Mouse (Mus musculus): Measurements from ENCODE around the gene Nrp2. TPM values are rescaled to one million over a fixed set of nuclear protein-coding genes. Genes with fewer than 3 reads are reported as not detected.

Nrp2 gene
- polyA plus RNA-seq (2012; ENCODE audit: insufficient read depth, insufficient read length, missing spikeins), result 40.3 and 43.2 TPM in 2 replicates

GRCm38 (mm10) chr1:62703158-62704116, at the start of gene Nrp2:
Gene Nrp2 (plus strand): TSS chr1:62703285.
- peak within 1 kb of the TSS; percentile 93 for H3K27ac ChIP-seq (replicated peaks; ENCODE audit: low read depth, low read length)
- H3K4me1 ChIP-seq (ENCODE audit: control insufficient read depth, insufficient read depth, insufficient read length, low read length), result peaks cover 7% of the 10 kb centered on the region; the same call in 1 of the 2 replicates
- peak within 1 kb of the TSS; percentile 76 for H3K4me3 ChIP-seq (ENCODE audit: insufficient read depth, low read depth, low read length)

GRCm38 (mm10) chr1:62654436-62654835, 48.6 kb upstream of the Nrp2 start:
- Histone ChIP-seq H3K4me3 (ENCODE audit: insufficient read depth, low read depth, low read length) (no peak overlapping the region), H3K27ac (replicated peaks; ENCODE audit: low read depth, low read length) (no peak overlapping the region), H3K4me1 (ENCODE audit: control insufficient read depth, insufficient read depth, insufficient read length, low read length) (no peaks in the 10 kb centered on the region)

GRCm38 (mm10) chr1:62664960-62665645, 38.0 kb upstream of the Nrp2 start:
- Histone ChIP-seq H3K4me3 (ENCODE audit: insufficient read depth, low read depth, low read length) (no peak overlapping the region), H3K27ac (replicated peaks; ENCODE audit: low read depth, low read length) (no peak overlapping the region), H3K4me1 (ENCODE audit: control insufficient read depth, insufficient read depth, insufficient read length, low read length) (0 out of 2 replicates have a peak, but pooled peaks cover 3% of the 10 kb centered on the region)

- Histone ChIP-seq H3K4me1 (ENCODE audit: control insufficient read depth, insufficient read depth, insufficient read length, low read length) (0 out of 2 replicates have a peak, but pooled peaks cover 3% of the 10 kb centered on the region), H3K4me3 (ENCODE audit: insufficient read depth, low read depth, low read length) (no peak overlapping the region), H3K27ac (replicated peaks; ENCODE audit: low read depth, low read length) (no peak overlapping the region)
Measured at GRCm38 (mm10) chr1:62665771-62666730, 37.0 kb upstream of the Nrp2 start.

GRCm38 (mm10) chr1:62666780-62667179, 36.3 kb upstream of the Nrp2 start:
- Histone ChIP-seq H3K27ac (replicated peaks; ENCODE audit: low read depth, low read length) (no peak overlapping the region), H3K4me3 (ENCODE audit: insufficient read depth, low read depth, low read length) (no peak overlapping the region), H3K4me1 (ENCODE audit: control insufficient read depth, insufficient read depth, insufficient read length, low read length) (0 out of 2 replicates have a peak, but pooled peaks cover 3% of the 10 kb centered on the region)

GRCm38 (mm10) chr1:62678611-62679344, 24.3 kb upstream of the Nrp2 start:
- Histone ChIP-seq H3K27ac (replicated peaks; ENCODE audit: low read depth, low read length) (no peak overlapping the region), H3K4me3 (ENCODE audit: insufficient read depth, low read depth, low read length) (no peak overlapping the region), H3K4me1 (ENCODE audit: control insufficient read depth, insufficient read depth, insufficient read length, low read length) (no peaks in the 10 kb centered on the region)

GRCm38 (mm10) chr1:62679466-62679865, 23.6 kb upstream of the Nrp2 start:
- Histone ChIP-seq H3K4me3 (ENCODE audit: insufficient read depth, low read depth, low read length) (no peak overlapping the region), H3K27ac (replicated peaks; ENCODE audit: low read depth, low read length) (no peak overlapping the region), H3K4me1 (ENCODE audit: control insufficient read depth, insufficient read depth, insufficient read length, low read length) (no peaks in the 10 kb centered on the region)

GRCm38 (mm10) chr1:62682456-62683385, 20.4 kb upstream of the Nrp2 start:
- no peak overlapping the region for H3K27ac ChIP-seq (replicated peaks; ENCODE audit: low read depth, low read length)
- no peak overlapping the region for H3K4me3 ChIP-seq (ENCODE audit: insufficient read depth, low read depth, low read length)
- peaks cover 1% of the 10 kb centered on the region; the same call in 1 of the 2 replicates for H3K4me1 ChIP-seq (ENCODE audit: control insufficient read depth, insufficient read depth, insufficient read length, low read length)

- H3K4me1 ChIP-seq (ENCODE audit: control insufficient read depth, insufficient read depth, insufficient read length, low read length), result peaks cover 5% of the 10 kb centered on the region; the same call in 1 of the 2 replicates
- H3K27ac ChIP-seq (replicated peaks; ENCODE audit: low read depth, low read length), result no peak overlapping the region
- no peak overlapping the region for H3K4me3 ChIP-seq (ENCODE audit: insufficient read depth, low read depth, low read length)
Measured at GRCm38 (mm10) chr1:62683498-62683897, 19.6 kb upstream of the Nrp2 start.

- Histone ChIP-seq H3K4me3 (ENCODE audit: insufficient read depth, low read depth, low read length) (no peak overlapping the region), H3K4me1 (ENCODE audit: control insufficient read depth, insufficient read depth, insufficient read length, low read length) (peaks cover 5% of the 10 kb centered on the region; the same call in 1 of the 2 replicates), H3K27ac (replicated peaks; ENCODE audit: low read depth, low read length) (no peak overlapping the region)
Measured at GRCm38 (mm10) chr1:62687511-62687910, 15.6 kb upstream of the Nrp2 start.

GRCm38 (mm10) chr1:62691175-62691574, 11.9 kb upstream of the Nrp2 start:
- H3K4me3 ChIP-seq (ENCODE audit: insufficient read depth, low read depth, low read length), result no peak overlapping the region
- no peak overlapping the region for H3K27ac ChIP-seq (replicated peaks; ENCODE audit: low read depth, low read length)
- H3K4me1 ChIP-seq (ENCODE audit: control insufficient read depth, insufficient read depth, insufficient read length, low read length), result peaks cover 5% of the 10 kb centered on the region; the same call in 1 of the 2 replicates

- Histone ChIP-seq H3K4me3 (ENCODE audit: insufficient read depth, low read depth, low read length) (no peak overlapping the region), H3K4me1 (ENCODE audit: control insufficient read depth, insufficient read depth, insufficient read length, low read length) (0 out of 2 replicates have a peak, but pooled peaks cover 3% of the 10 kb centered on the region), H3K27ac (replicated peaks; ENCODE audit: low read depth, low read length) (no peak overlapping the region)
Measured at GRCm38 (mm10) chr1:62696312-62696982, 6.6 kb upstream of the Nrp2 start.

GRCm38 (mm10) chr1:62696983-62697341, 6.1 kb upstream of the Nrp2 start:
- no peak overlapping the region for H3K27ac ChIP-seq (replicated peaks; ENCODE audit: low read depth, low read length)
- 0 out of 2 replicates have a peak, but pooled peaks cover 4% of the 10 kb centered on the region for H3K4me1 ChIP-seq (ENCODE audit: control insufficient read depth, insufficient read depth, insufficient read length, low read length)
- H3K4me3 ChIP-seq (ENCODE audit: insufficient read depth, low read depth, low read length), result no peak overlapping the region

Measured in brown adipose tissue, adult 24 weeks (tissue).